Mouse (Mus musculus) forebrain, postnatal 0 days (tissue): Measurements from ENCODE around the gene Chchd6. TPM values are rescaled to one million over a fixed set of nuclear protein-coding genes. Genes with fewer than 3 reads are reported as not detected.

Experiments used
- ATAC-seq: fragments of 200-750 bp; cut with Nextera tagmentation; 2 replicates; pipeline ENCODE4 v1.8.0; 2017; ENCODE audit warnings: mild to moderate bottlenecking, moderate library complexity
- DNase-seq: peaks from one replicate; pipeline ENCODE4 v3.0.0-alpha.2; 2015
- H3K27ac ChIP-seq: fragments of 300-500 bp; sonication (generic); 2 replicates; pipeline ENCODE4 v1.5.1; 2014; ENCODE audit warnings: low read depth, mild to moderate bottlenecking, antibody characterized with exemption, low read length, moderate library complexity, mixed read lengths
- H3K27me3 ChIP-seq: fragments of 300-500 bp; sonication (generic); 2 replicates; pipeline ENCODE4 v1.6.1; 2014; ENCODE audit warnings: mild to moderate bottlenecking, low read length, mixed read lengths; ENCODE audit not compliant: insufficient read depth
- H3K36me3 ChIP-seq: fragments of 300-500 bp; sonication (generic); 2 replicates; pipeline ENCODE4 v1.6.1; 2014; ENCODE audit warnings: mild to moderate bottlenecking, moderate library complexity; ENCODE audit not compliant: insufficient read depth
- H3K4me1 ChIP-seq: fragments of 300-500 bp; sonication (generic); 2 replicates; pipeline ENCODE4 v1.6.1; 2014; ENCODE audit warnings: antibody characterized with exemption; ENCODE audit not compliant: insufficient read depth
- H3K4me2 ChIP-seq: fragments of 300-500 bp; sonication (generic); 2 replicates; pipeline ENCODE4 v1.6.1; 2014; ENCODE audit warnings: low read depth, mild to moderate bottlenecking, moderate library complexity
- H3K4me3 ChIP-seq: fragments of 300-500 bp; sonication (generic); 2 replicates; pipeline ENCODE4 v1.5.1; 2014; ENCODE audit warnings: low read depth, low read length, mixed read lengths
- H3K9ac ChIP-seq: fragments of 300-500 bp; sonication (generic); 2 replicates; pipeline ENCODE4 v1.6.1; 2014; ENCODE audit warnings: mild to moderate bottlenecking
- H3K9me3 ChIP-seq: fragments of 300-500 bp; sonication (generic); 2 replicates; pipeline ENCODE4 v1.6.1; 2016; ENCODE audit warnings: low read length
- CTCF ChIP-seq: sonication (generic); IDR thresholded peaks from 2 replicates; pipeline ENCODE4 v1.5.1; 2016; ENCODE audit warnings: antibody characterized with exemption, control low read depth, low read depth
- WGBS: fragments of 180-500 bp; shearing (Covaris S2); extraction: QIAGEN DNeasy Blood & Tissue Kit; methylation state at CpG from one replicate; pipeline ENCODE4 v1.1.7; 2014; 5-methylcytosine and 5-hydroxymethylcytosine counted together
- polyA plus RNA-seq: library from polyadenylated mRNA; unstranded; fragments of >200 nt; fragmentation: Nextera tagmentation; extraction: Ambion mirVana; gene quantifications from 2 replicates; pipeline ENCODE4 v1.2.1, GENCODE M21; 2015
- total RNA-seq: library from RNA; depleted of rRNA; stranded (reverse); fragments of >200 nt; gene quantifications from 2 replicates; pipeline ENCODE4 v1.2.3, GENCODE M21; 2014

Chchd6 gene
- total and polyA plus RNA-seq, 2 experiments from 2014 or later, result 159 to 210 TPM

- no peak overlapping the region for H3K4me2 ChIP-seq
- H3K27me3 ChIP-seq, result no peaks in the 10 kb centered on the region
- H3K9ac ChIP-seq, result no peak overlapping the region
- H3K9me3 ChIP-seq, result no peaks in the 10 kb centered on the region
- no peak for ATAC-seq
- H3K36me3 ChIP-seq, result no peaks in the 10 kb centered on the region
- DNase-seq, result no peak
- no peak for TF ChIP-seq CTCF
- no peak overlapping the region; the same call in 1 of the 2 replicates for H3K27ac ChIP-seq
- peaks cover 17% of the 10 kb centered on the region for H3K4me1 ChIP-seq
- H3K4me3 ChIP-seq, result no peak overlapping the region
Measured at GRCm38 (mm10) chr6:89585696-89586095, 9.8 kb downstream of the Chchd6 start.

DNA sequence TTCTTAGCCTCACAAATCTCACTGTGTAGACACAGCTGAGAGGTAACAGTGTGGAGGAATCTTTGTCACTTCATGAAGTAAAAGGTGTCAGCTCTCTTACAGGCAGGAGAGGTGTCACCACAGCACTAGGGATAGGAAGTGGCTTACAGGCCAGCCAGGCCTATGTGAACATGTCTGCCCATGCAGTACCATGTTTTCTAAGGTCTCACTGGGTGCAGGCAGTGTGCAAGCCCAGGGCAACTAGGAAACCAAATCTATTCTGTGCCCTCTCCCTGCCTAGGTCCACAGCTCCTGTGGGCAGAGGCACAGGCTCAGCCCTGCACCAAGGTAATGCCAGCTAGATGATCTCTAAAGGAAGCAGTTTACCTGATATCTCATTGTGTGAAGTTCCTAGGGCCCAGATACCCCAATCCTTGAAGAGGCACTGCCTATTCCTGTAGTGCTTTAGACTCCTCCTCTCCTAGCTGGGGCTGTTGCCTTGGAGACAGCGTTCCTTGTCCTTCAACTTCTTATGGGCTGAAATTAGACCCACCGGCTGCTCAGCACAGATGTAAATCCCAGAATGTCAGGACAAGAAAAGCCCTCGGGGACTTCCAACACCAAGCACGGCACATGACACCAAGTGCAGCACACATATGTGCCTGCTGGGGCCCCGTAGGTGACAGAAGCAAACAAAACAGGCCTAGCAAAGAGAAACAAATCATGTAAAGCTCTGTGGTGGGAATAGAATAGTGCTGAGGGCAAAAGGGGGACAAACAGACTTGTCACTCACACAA is 10.6 kb downstream of the Chchd6 start:
- DNase-seq, result peak; percentile 68
- ATAC-seq, result peak; percentile 93
- 10% methylated on average over 5 of the region's 5 CpGs for WGBS

DNA sequence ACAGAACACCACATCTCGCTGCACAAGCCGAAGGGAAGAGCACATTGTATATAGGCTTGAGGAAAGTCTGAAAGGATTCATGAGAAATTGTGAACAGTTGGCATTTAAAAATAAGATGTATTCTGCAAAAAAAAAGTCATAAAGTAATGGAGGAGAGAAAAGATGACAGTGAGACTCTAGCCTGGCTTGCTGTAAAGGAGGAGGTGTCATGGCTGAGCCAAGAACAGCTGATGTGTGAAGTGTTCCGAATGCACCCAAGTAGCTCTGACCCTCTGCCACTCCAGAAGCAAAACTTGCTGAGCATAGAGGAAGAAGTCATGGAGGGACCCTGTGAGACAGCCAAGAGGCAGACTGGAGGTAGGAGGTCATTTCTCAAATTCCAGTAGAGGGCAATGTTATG is 12.3 kb downstream of the Chchd6 start:
- no peak for TF ChIP-seq CTCF
- no peak for DNase-seq
- Histone ChIP-seq H3K27me3 (no peaks in the 10 kb centered on the region), H3K9me3 (no peaks in the 10 kb centered on the region), H3K4me3 (no peak overlapping the region), H3K9ac (no peak overlapping the region), H3K27ac (no peak overlapping the region), H3K4me2 (no peak overlapping the region), H3K4me1 (peaks cover 17% of the 10 kb centered on the region), H3K36me3 (no peaks in the 10 kb centered on the region)
- WGBS, result 73% methylated on average over 3 of the region's 3 CpGs
- no peak for ATAC-seq

More for the DNA sequence above, 10.6 kb downstream of the Chchd6 start:
- no peak overlapping the region for H3K27ac ChIP-seq
- no peak overlapping the region for H3K4me2 ChIP-seq
- H3K9me3 ChIP-seq, result no peaks in the 10 kb centered on the region
- no peak for TF ChIP-seq CTCF
- no peak overlapping the region for H3K4me3 ChIP-seq
- H3K36me3 ChIP-seq, result no peaks in the 10 kb centered on the region
- peaks cover 17% of the 10 kb centered on the region for H3K4me1 ChIP-seq
- no peak overlapping the region for H3K9ac ChIP-seq
- H3K27me3 ChIP-seq, result no peaks in the 10 kb centered on the region

DNA sequence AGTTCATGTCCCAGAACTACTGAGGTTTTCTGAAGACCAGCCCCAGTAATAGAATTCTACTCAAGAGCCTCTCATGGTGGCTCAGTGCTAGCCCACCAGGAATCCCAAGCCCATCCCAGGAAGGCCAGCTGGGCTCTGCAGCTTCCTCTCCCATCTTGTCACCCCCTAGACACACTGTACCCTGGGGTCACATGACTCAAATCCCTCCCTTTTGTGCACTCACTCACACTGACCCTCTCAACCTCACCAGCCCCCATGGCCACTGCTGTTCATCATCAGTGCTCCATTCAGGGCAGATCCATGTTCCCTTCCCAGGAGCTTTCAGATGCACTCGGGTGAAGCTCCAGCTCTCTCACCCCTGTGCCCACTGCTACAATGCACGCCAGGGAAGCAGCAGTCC is 20.8 kb downstream of the Chchd6 start:
- Histone ChIP-seq H3K9ac (no peak overlapping the region), H3K4me2 (no peak overlapping the region), H3K9me3 (no peaks in the 10 kb centered on the region), H3K4me1 (no peaks in the 10 kb centered on the region), H3K36me3 (peaks cover 6% of the 10 kb centered on the region; the same call in 1 of the 2 replicates), H3K4me3 (no peak overlapping the region), H3K27ac (no peak overlapping the region), H3K27me3 (no peaks in the 10 kb centered on the region)
- no peak for TF ChIP-seq CTCF
- ATAC-seq (no peak), DNase-seq (no peak)
- WGBS, result 67% methylated on average over 2 of the region's 2 CpGs

- ATAC-seq (no peak), DNase-seq (no peak)
- Histone ChIP-seq H3K27ac (no peak overlapping the region), H3K27me3 (no peaks in the 10 kb centered on the region), H3K9me3 (no peaks in the 10 kb centered on the region), H3K4me1 (no peaks in the 10 kb centered on the region), H3K4me2 (no peak overlapping the region), H3K9ac (no peak overlapping the region), H3K4me3 (no peak overlapping the region), H3K36me3 (peaks cover 12% of the 10 kb centered on the region; the same call in 1 of the 2 replicates)
- no peak for TF ChIP-seq CTCF
- 92% methylated on average over 2 of the region's 2 CpGs for WGBS
Measured at GRCm38 (mm10) chr6:89573768-89574167, 21.7 kb downstream of the Chchd6 start.

- no peak overlapping the region for H3K27ac ChIP-seq
Measured at GRCm38 (mm10) chr6:89572921-89573636, 22.4 kb downstream of the Chchd6 start.

DNA sequence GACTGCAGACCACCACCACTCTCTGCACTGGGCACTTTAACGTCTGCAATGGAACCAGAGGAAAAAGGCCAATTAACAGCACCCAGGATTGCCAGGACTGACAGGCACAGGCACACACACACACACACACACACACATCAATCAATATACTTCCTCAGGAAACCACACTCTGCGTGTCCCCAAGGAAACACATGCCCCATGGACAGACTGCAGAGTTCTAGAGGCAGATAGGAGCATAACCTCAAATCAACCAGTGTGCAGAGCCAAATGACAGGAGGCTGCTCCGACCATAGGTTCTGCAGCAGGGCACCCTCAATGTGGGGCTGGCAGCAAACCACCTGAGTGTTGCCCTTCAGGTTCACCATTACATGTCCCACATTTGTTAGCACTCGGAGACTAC is 26.1 kb downstream of the Chchd6 start:
- Histone ChIP-seq H3K27me3 (no peaks in the 10 kb centered on the region), H3K9ac (no peak overlapping the region), H3K36me3 (peaks cover 31% of the 10 kb centered on the region), H3K4me3 (no peak overlapping the region), H3K27ac (no peak overlapping the region), H3K4me1 (no peaks in the 10 kb centered on the region), H3K9me3 (no peaks in the 10 kb centered on the region), H3K4me2 (no peak overlapping the region)
- 79% methylated on average over 4 of the region's 4 CpGs for WGBS
- ATAC-seq (no peak), DNase-seq (no peak)
- TF ChIP-seq CTCF, result no peak

More at GRCm38 (mm10) chr6:89572921-89573636, 22.4 kb downstream of the Chchd6 start:
- H3K9me3 ChIP-seq, result no peaks in the 10 kb centered on the region
- no peaks in the 10 kb centered on the region for H3K27me3 ChIP-seq
- H3K4me1 ChIP-seq, result no peaks in the 10 kb centered on the region
- ATAC-seq, result no peak
- TF ChIP-seq CTCF, result no peak
- H3K9ac ChIP-seq, result no peak overlapping the region
- peaks cover 12% of the 10 kb centered on the region; the same call in 1 of the 2 replicates for H3K36me3 ChIP-seq
- no peak for DNase-seq
- no peak overlapping the region for H3K4me2 ChIP-seq
- no peak overlapping the region for H3K4me3 ChIP-seq
